Mouse (Mus musculus) erythroid progenitor cell, adult 5-6 weeks (primary cell): ENCODE measurements around the gene Gmppa. TPM values are rescaled to one million over a fixed set of nuclear protein-coding genes. Genes with fewer than 3 reads are reported as not detected.

Experiments used
- ATAC-seq: replicated peaks from 2 replicates; pipeline ENCODE4 v1.8.0; 2016; ENCODE audit warnings: moderate number of reproducible peaks, mild to moderate bottlenecking, moderate TSS enrichment, inconsistent platforms; ENCODE audit not compliant: poor library complexity, low FRiP score, severe bottlenecking
- total RNA-seq, 2 experiments: library from RNA; stranded (forward) in 1 of 2; stranded (reverse) in 1 of 2; fragments of 150-400 nt in 1 of 2; fragments of 186-747, 209-891 nt in 1 of 2; gene quantifications; 2 replicates each; pipeline versions ENCODE4 v1.2.3 to v1.2.4; 2015 to 2017; ENCODE audit warnings: low replicate concordance in 2 of 2

Gene Gmppa
- total RNA-seq, 2 experiments from 2014 or later, result 3.6 to 17.6 TPM

GRCm38 (mm10) chr1:75478497-75478896 is 42.8 kb downstream of the Gmppa start:
- ATAC-seq, result no peak

GRCm38 (mm10) chr1:75478916-75479634 is 43.3 kb downstream of the Gmppa start, which contains the start of the genes Chpf and Tmem198:
TSS of gene Chpf (minus strand) at chr1:75479307.
TSS of gene Tmem198 (plus strand) at chr1:75479532.
- peak; percentile 71 for ATAC-seq

- ATAC-seq, result no peak
Measured at GRCm38 (mm10) chr1:75479635-75479989, 43.9 kb downstream of the Gmppa start.

GRCm38 (mm10) chr1:75480036-75480435 is 44.3 kb downstream of the Gmppa start:
- no peak for ATAC-seq

GRCm38 (mm10) chr1:75480735-75481134 is 45.0 kb downstream of the Gmppa start:
- no peak for ATAC-seq

- no peak for ATAC-seq
Measured at GRCm38 (mm10) chr1:75486561-75486960, 50.8 kb downstream of the Gmppa start.

GRCm38 (mm10) chr1:75487040-75487404 is 51.3 kb downstream of the Gmppa start:
- ATAC-seq, result no peak

- no peak for ATAC-seq
Measured at GRCm38 (mm10) chr1:75487405-75488161, 51.9 kb downstream of the Gmppa start.

GRCm38 (mm10) chr1:75490785-75491551 is 55.2 kb downstream of the Gmppa start:
- ATAC-seq, result no peak

GRCm38 (mm10) chr1:75492579-75493170 is 56.9 kb downstream of the Gmppa start:
- ATAC-seq, result no peak

Other genes with a start within 250 kb of the Gmppa start
- 5.9 and 7.6 TPM in 2 replicates for gene Ankzf1, start 243.8 kb upstream of the Gmppa start, total RNA-seq (2015; ENCODE audit: low replicate concordance)
- 8.9 and 10.0 TPM in 2 replicates for gene Ankzf1, start 243.8 kb upstream of the Gmppa start, total RNA-seq (2017; ENCODE audit: low replicate concordance)
- 29.2 and 39.4 TPM in 2 replicates for gene Atg9a, start 243.7 kb upstream of the Gmppa start, total RNA-seq (2015; ENCODE audit: low replicate concordance)
- 38.8 and 54.5 TPM in 2 replicates for gene Atg9a, start 243.7 kb upstream of the Gmppa start, total RNA-seq (2017; ENCODE audit: low replicate concordance)
- 23.1 and 23.9 TPM in 2 replicates for gene Glb1l, start 225.1 kb upstream of the Gmppa start, total RNA-seq (2015; ENCODE audit: low replicate concordance)
- gene Glb1l, start 225.1 kb upstream of the Gmppa start, total RNA-seq (2017; ENCODE audit: low replicate concordance), result 14.2 and 43.3 TPM in 2 replicates
- 96.0 and 112 TPM in 2 replicates for gene Stk16, start 225.1 kb upstream of the Gmppa start, total RNA-seq (2015; ENCODE audit: low replicate concordance)
- 82.3 and 141 TPM in 2 replicates for gene Stk16, start 225.1 kb upstream of the Gmppa start, total RNA-seq (2017; ENCODE audit: low replicate concordance)
- 474 and 550 TPM in 2 replicates for gene Tuba4a, start 216.1 kb upstream of the Gmppa start, total RNA-seq (2015; ENCODE audit: low replicate concordance)
- gene Tuba4a, start 216.1 kb upstream of the Gmppa start, total RNA-seq (2017; ENCODE audit: low replicate concordance), result 246 TPM in 2 replicates
- gene A630095N17Rik, start 203.8 kb upstream of the Gmppa start, total RNA-seq (2015; ENCODE audit: low replicate concordance), result not detected in 2 replicates
- not detected in 2 replicates for gene A630095N17Rik, start 203.8 kb upstream of the Gmppa start, total RNA-seq (2017; ENCODE audit: low replicate concordance)
- gene Dnajb2, start 199.5 kb upstream of the Gmppa start, total RNA-seq (2015; ENCODE audit: low replicate concordance), result 154 and 158 TPM in 2 replicates
- gene Dnajb2, start 199.5 kb upstream of the Gmppa start, total RNA-seq (2017; ENCODE audit: low replicate concordance), result 356 and 386 TPM in 2 replicates
- gene Ptprn, start 171.4 kb upstream of the Gmppa start, total RNA-seq (2015; ENCODE audit: low replicate concordance), result not detected in 2 replicates
- gene Ptprn, start 171.4 kb upstream of the Gmppa start, total RNA-seq (2017; ENCODE audit: low replicate concordance), result not detected in 2 replicates
- not detected in 2 replicates for gene Resp18, start 157.5 kb upstream of the Gmppa start, total RNA-seq (2015; ENCODE audit: low replicate concordance)
- not detected in 2 replicates for gene Resp18, start 157.5 kb upstream of the Gmppa start, total RNA-seq (2017; ENCODE audit: low replicate concordance)
- gene Dnpep, start 117.9 kb upstream of the Gmppa start, total RNA-seq (2015; ENCODE audit: low replicate concordance), result 7.5 and 7.6 TPM in 2 replicates
- 1.7 and 6.5 TPM in 2 replicates for gene Dnpep, start 117.9 kb upstream of the Gmppa start, total RNA-seq (2017; ENCODE audit: low replicate concordance)
- not detected in 2 replicates for gene Des, start 75.6 kb upstream of the Gmppa start, total RNA-seq (2015; ENCODE audit: low replicate concordance)
- gene Des, start 75.6 kb upstream of the Gmppa start, total RNA-seq (2017; ENCODE audit: low replicate concordance), result not detected in 2 replicates
- not detected in 2 replicates for gene Speg, start 60.6 kb upstream of the Gmppa start, total RNA-seq (2015; ENCODE audit: low replicate concordance)
- gene Speg, start 60.6 kb upstream of the Gmppa start, total RNA-seq (2017; ENCODE audit: low replicate concordance), result 0.13 TPM in 1 of 2 replicates, not detected in the other
- gene Asic4, start 14.5 kb downstream of the Gmppa start, total RNA-seq (2015; ENCODE audit: low replicate concordance), result not detected in 2 replicates
- gene Asic4, start 14.5 kb downstream of the Gmppa start, total RNA-seq (2017; ENCODE audit: low replicate concordance), result not detected in 2 replicates
- gene Chpf, start 43.4 kb downstream of the Gmppa start, total RNA-seq (2015; ENCODE audit: low replicate concordance), result not detected in 2 replicates
- 0.77 TPM in 1 of 2 replicates, not detected in the other for gene Chpf, start 43.4 kb downstream of the Gmppa start, total RNA-seq (2017; ENCODE audit: low replicate concordance)
- not detected in 2 replicates for gene Tmem198, start 43.6 kb downstream of the Gmppa start, total RNA-seq (2015; ENCODE audit: low replicate concordance)
- gene Tmem198, start 43.6 kb downstream of the Gmppa start, total RNA-seq (2017; ENCODE audit: low replicate concordance), result not detected in 2 replicates
- gene Obsl1, start 70.5 kb downstream of the Gmppa start, total RNA-seq (2015; ENCODE audit: low replicate concordance), result not detected in 2 replicates
- gene Obsl1, start 70.5 kb downstream of the Gmppa start, total RNA-seq (2017; ENCODE audit: low replicate concordance), result 0.64 TPM in 1 of 2 replicates, not detected in the other
- not detected in 2 replicates for gene Inha, start 71.1 kb downstream of the Gmppa start, total RNA-seq (2015; ENCODE audit: low replicate concordance)
- gene Inha, start 71.1 kb downstream of the Gmppa start, total RNA-seq (2017; ENCODE audit: low replicate concordance), result not detected in 2 replicates
- 2.5 and 6.5 TPM in 2 replicates for gene Stk11ip, start 85.6 kb downstream of the Gmppa start, total RNA-seq (2015; ENCODE audit: low replicate concordance)
- 9.5 and 15.4 TPM in 2 replicates for gene Stk11ip, start 85.6 kb downstream of the Gmppa start, total RNA-seq (2017; ENCODE audit: low replicate concordance)
- gene Slc4a3, start 110.3 kb downstream of the Gmppa start, total RNA-seq (2015; ENCODE audit: low replicate concordance), result 0.36 TPM in 1 of 2 replicates, not detected in the other
- gene Slc4a3, start 110.3 kb downstream of the Gmppa start, total RNA-seq (2017; ENCODE audit: low replicate concordance), result 0.13 TPM in 1 of 2 replicates, not detected in the other